Mouse (Mus musculus) frontal cortex, adult (tissue): ENCODE data around the gene Ddx18.

Experiments used
- ATAC-seq: cut with Nextera tagmentation; 2 replicates; pipeline ENCODE4 v1.9.2; 2017; ENCODE audit warnings: mild to moderate bottlenecking, moderate library complexity, mixed read lengths; ENCODE audit not compliant: low TSS enrichment

Gene Ddx18

DNA sequence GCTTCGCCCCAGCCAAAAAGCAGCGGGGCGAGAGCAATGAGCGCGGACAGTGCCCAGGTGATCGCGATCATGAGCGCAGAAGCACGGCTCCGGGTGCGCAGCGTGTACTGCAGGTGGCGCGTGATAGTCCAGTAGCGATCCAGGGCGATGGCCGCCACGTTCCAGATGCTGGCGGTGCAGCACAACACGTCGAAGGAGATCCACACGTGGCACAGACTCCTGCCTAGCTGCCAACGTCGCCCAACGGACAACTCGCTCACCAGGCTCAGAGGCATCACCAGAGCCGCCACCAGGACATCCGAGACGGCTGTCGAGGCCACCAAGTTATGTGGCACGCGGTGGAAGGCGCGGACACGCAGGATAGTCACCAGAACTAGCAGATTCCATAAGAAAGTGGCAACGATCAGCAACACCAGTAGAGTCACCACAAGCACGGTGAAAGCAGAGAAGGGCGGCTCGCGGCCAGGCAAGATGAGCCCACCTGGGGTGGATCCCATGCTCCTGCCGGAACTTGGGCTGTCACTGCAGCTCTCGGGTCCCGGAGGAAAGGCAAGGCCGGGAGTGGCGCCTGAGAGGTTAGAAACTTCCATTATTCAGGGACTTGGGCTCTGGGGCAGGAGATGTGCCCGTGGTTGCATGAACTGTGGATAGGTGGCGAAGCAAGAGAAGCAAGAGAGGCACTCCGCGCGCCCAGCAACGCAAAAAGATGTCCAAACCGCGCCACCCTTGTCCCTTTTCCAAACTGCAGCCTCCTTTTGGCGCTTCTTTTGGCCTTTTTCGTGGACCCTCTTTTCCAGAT lies 40.0 kb downstream of the Ddx18 start:
- peak; percentile 53 for ATAC-seq

DNA sequence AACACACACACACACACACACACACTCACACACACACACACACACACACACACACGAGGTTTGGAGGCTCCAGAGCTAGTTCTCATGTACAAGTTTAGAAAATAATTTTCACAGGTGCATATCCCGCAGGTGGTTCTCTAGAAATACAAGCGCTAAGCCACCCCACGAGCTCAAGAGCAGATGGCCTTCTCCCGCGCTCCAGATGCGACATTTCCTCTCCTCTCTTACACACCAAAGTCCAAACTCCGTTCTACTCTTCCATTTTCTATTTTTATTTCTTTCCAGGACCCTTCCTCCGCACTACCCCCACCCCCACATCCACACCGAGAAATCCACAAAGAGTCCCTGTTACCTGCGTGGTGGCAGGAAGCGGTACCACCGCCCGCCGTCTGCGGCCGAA lies 40.7 kb downstream of the Ddx18 start:
- ATAC-seq: peak; percentile 35; the same call in 1 of the 2 replicates

DNA sequence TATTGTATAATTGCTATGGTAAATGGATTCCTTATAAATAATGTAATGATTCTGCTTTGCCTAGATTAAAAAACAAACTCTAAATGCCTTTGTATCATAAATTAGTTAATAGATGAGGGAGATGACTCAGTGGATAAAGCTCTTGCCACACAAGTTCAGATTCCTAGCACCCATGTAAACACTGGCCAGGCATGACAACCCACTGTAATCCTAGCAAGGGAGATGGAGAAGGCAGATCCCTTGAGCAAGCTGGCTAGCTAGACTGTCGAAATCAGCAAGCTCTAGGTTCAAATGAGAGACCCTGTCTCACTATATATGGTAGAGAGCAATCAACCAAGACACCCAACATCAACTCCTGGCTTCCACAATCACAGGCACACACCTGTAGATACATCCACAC lies 49.2 kb downstream of the Ddx18 start:
- no peak for ATAC-seq

DNA sequence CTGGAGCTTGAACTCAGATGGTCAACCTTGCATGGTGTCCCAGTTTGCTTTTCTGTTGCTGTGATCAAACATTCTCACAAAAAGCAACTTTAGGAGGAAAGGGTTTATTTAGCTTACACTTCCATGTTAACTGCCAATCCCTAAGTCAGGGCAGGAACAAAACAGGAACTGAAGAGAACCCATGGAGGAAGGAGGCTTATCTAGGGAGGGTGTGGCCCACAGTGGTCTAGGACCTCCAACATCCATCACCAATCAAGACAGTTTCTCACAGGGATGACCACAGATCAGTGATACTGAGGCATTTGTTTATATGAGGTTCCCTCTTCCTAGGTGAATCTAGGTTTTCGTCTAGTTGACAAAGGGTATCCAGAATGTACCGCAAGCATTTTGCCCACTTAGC lies 55.8 kb downstream of the Ddx18 start:
- ATAC-seq: no peak

DNA sequence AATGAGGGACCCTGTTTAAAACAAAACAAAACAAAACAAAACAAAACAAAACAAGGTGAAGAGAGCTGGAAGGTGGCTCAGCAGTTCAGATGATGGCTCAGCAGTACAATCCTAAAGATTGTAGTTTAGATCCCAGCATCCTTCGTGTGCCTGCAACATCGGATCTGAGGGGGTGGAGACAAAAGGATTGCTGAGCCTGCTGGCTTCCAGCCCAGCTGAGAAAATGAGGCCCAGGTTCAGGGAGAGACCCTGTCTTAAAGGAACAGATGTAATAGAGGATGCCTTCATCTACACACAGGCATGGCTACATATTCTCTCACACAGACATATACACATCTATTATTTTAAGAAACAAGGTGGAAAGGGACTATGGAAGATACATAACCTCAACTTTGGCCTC lies 56.6 kb downstream of the Ddx18 start:
- no peak for ATAC-seq

DNA sequence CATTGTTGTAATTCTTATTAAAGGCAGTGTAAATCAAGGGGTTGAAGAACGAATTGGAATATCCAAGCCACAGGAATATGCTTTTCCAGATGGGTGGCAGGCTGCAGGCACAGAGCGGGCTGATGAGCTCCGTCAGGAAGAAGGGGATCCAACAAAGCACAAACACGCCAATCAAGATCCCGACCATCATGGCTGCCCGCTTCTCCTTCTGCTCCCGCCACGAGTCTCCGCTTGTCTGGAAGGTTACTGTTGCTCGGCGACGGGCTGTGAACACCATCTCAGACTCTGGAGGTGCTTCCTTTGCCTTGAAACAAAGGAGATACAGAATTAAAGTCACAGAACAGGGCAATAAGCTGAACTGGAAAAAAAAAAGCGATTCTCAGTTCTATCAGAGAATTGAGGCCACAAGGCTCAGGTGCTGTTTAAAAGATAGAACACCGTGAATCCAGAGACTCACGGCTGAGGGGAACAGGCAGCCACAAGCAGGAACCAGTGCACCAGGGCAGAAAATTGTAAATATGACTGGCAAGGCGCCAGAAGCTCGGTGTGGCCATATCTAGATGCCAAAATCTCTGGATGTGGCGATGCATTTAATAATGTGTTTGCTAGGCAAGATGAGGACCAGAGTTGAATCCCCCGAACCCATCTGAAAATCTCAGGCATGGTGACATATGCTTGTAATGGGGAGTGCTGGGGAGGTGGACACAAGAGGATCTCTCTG lies 57.2 kb downstream of the Ddx18 start:
- 0 out of 2 replicates have a peak, but pooled peaks have one; percentile 38 for ATAC-seq

DNA sequence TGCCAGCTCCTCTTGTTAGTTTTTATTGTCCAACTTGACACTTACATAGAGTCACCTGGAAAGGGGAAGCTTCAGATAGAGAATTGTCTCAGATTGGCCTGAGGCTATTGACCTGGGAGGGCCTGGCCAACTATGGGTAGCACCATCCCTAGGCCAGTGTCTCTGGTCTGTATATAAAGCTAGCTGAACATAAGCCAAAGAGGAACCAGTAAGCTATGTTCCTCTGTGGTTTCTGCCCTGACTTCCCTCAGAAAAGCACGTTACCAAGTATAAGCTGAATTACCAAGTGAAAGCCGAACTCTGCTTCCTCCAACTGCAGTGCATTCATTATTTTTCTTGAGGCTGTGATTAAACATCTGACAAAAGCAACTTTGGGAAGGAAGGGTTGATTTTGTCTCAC lies 59.1 kb downstream of the Ddx18 start:
- ATAC-seq: no peak
